Mouse (Mus musculus) liver, embryonic 11.5 days (tissue): Measurements from ENCODE around the gene Stx17. TPM values are rescaled to one million over a fixed set of nuclear protein-coding genes. Genes with fewer than 3 reads are reported as not detected.

ENCODE experiments used
- ATAC-seq: fragments of 200-750 bp; cut with Nextera tagmentation; replicated peaks from 2 replicates; pipeline ENCODE4 v1.8.0; 2017; ENCODE audit warnings: moderate number of reproducible peaks, mild to moderate bottlenecking, moderate TSS enrichment, moderate library complexity; ENCODE audit not compliant: low FRiP score
- DNase-seq: peaks from one replicate; pipeline ENCODE4 v3.0.0-alpha.2; 2017; ENCODE audit warnings: low spot score
- H3K27ac ChIP-seq: fragments of 300-500 bp; sonication (generic); 2 replicates; pipeline ENCODE4 v1.5.1; 2014; ENCODE audit warnings: mild to moderate bottlenecking, low read depth, low read length, control low read depth
- H3K27me3 ChIP-seq: fragments of 300-500 bp; sonication (generic); replicated peaks from 2 replicates; pipeline ENCODE4 v1.6.1; 2014; ENCODE audit warnings: low read length, mixed read lengths; ENCODE audit not compliant: control insufficient read depth, insufficient read depth
- H3K36me3 ChIP-seq: fragments of 300-500 bp; sonication (generic); 2 replicates; pipeline ENCODE4 v1.6.1; 2014; ENCODE audit warnings: mild to moderate bottlenecking, low read length, moderate library complexity, mixed read lengths; ENCODE audit not compliant: control insufficient read depth, insufficient read depth
- H3K4me1 ChIP-seq: fragments of 300-500 bp; sonication (generic); replicated peaks from 2 replicates; pipeline ENCODE4 v1.6.1; 2014; ENCODE audit warnings: low read length, mixed read lengths; ENCODE audit not compliant: control insufficient read depth, insufficient read depth
- H3K4me2 ChIP-seq: fragments of 300-500 bp; sonication (generic); 2 replicates; pipeline ENCODE4 v1.6.1; 2014; ENCODE audit warnings: mild to moderate bottlenecking, control low read depth, moderate library complexity
- H3K4me3 ChIP-seq: fragments of 300-500 bp; sonication (generic); 2 replicates; pipeline ENCODE4 v1.5.1; 2014; ENCODE audit warnings: low read depth, low read length, control low read depth
- H3K9ac ChIP-seq: fragments of 300-500 bp; sonication (generic); 2 replicates; pipeline ENCODE4 v1.6.1; 2014; ENCODE audit warnings: low read depth, low read length, control low read depth
- H3K9me3 ChIP-seq: fragments of 300-500 bp; sonication (generic); 2 replicates; pipeline ENCODE4 v1.6.1; 2016; ENCODE audit warnings: low read length, inconsistent platforms, mixed read lengths; ENCODE audit not compliant: control insufficient read depth
- WGBS: fragments of 180-500 bp; shearing (Covaris S2); extraction: QIAGEN DNeasy Blood & Tissue Kit; methylation state at CpG from one replicate; pipeline ENCODE4 v1.1.7; 2014; 5-methylcytosine and 5-hydroxymethylcytosine counted together
- polyA plus RNA-seq: library from polyadenylated mRNA; unstranded; fragments of >200 nt; fragmentation: Nextera tagmentation; extraction: Ambion mirVana; gene quantifications from 2 replicates; pipeline ENCODE4 v1.2.1, GENCODE M21; 2014

Stx17 gene
- polyA plus RNA-seq, 1 experiment from 2014 or later = 28.2 TPM

GRCm38 (mm10) chr4:48181366-48181765 is 56.7 kb downstream of the Stx17 start:
- H3K9me3 ChIP-seq = no peaks in the 10 kb centered on the region
- no peak overlapping the region for H3K4me3 ChIP-seq
- H3K27ac ChIP-seq = no peak overlapping the region; the same call in 1 of the 2 replicates
- peaks cover 10% of the 10 kb centered on the region; the same call in 1 of the 2 replicates for H3K4me1 ChIP-seq
- no peak for DNase-seq
- no peak overlapping the region for H3K9ac ChIP-seq
- 84% methylated on average over 6 of the region's 6 CpGs for WGBS
- ATAC-seq = no peak
- no peaks in the 10 kb centered on the region for H3K27me3 ChIP-seq
- H3K4me2 ChIP-seq = no peak overlapping the region
- no peaks in the 10 kb centered on the region for H3K36me3 ChIP-seq

GRCm38 (mm10) chr4:48182115-48182806 is 57.5 kb downstream of the Stx17 start:
- 70% methylated on average over 8 of the region's 8 CpGs for WGBS
- Histone ChIP-seq H3K27ac (peak overlapping the region; percentile 25; the same call in 1 of the 2 replicates), H3K27me3 (no peaks in the 10 kb centered on the region), H3K9me3 (no peaks in the 10 kb centered on the region), H3K4me1 (peaks cover 10% of the 10 kb centered on the region; the same call in 1 of the 2 replicates), H3K4me3 (no peak overlapping the region), H3K36me3 (no peaks in the 10 kb centered on the region), H3K4me2 (peak overlapping the region; percentile 47), H3K9ac (no peak overlapping the region)
- peak; percentile 83 for ATAC-seq
- no peak for DNase-seq

- Histone ChIP-seq H3K9ac (no peak overlapping the region), H3K27ac (no peak overlapping the region), H3K27me3 (no peaks in the 10 kb centered on the region), H3K4me3 (no peak overlapping the region), H3K9me3 (no peaks in the 10 kb centered on the region), H3K4me1 (no peaks in the 10 kb centered on the region), H3K4me2 (no peak overlapping the region), H3K36me3 (no peaks in the 10 kb centered on the region; the same call in 1 of the 2 replicates)
- WGBS = 84% methylated on average over 3 of the region's 3 CpGs
- ATAC-seq (no peak), DNase-seq (no peak)
These were observed 73.2 kb downstream of the Stx17 start for GRCm38 (mm10) chr4:48197925-48198324.

- H3K27me3 ChIP-seq = no peaks in the 10 kb centered on the region
- no peak overlapping the region for H3K27ac ChIP-seq
- H3K4me3 ChIP-seq = no peak overlapping the region
- no peak for DNase-seq
- no peak for ATAC-seq
- H3K4me1 ChIP-seq = no peaks in the 10 kb centered on the region
- no peaks in the 10 kb centered on the region for H3K9me3 ChIP-seq
- H3K4me2 ChIP-seq = no peak overlapping the region
- H3K9ac ChIP-seq = no peak overlapping the region
- peaks cover 2% of the 10 kb centered on the region; the same call in 1 of the 2 replicates for H3K36me3 ChIP-seq
- 75% methylated on average over 8 of the region's 8 CpGs for WGBS
These were observed 73.7 kb downstream of the Stx17 start for GRCm38 (mm10) chr4:48198447-48198846.

- DNase-seq (no peak), ATAC-seq (no peak)
- 86% methylated on average over 4 of the region's 4 CpGs for WGBS
- no peaks in the 10 kb centered on the region for H3K27me3 ChIP-seq
- 0 out of 2 replicates have a peak, but pooled peaks cover 2% of the 10 kb centered on the region for H3K36me3 ChIP-seq
- no peak overlapping the region for H3K4me2 ChIP-seq
- H3K9ac ChIP-seq = no peak overlapping the region
- no peaks in the 10 kb centered on the region for H3K9me3 ChIP-seq
- no peak overlapping the region for H3K4me3 ChIP-seq
- H3K27ac ChIP-seq = no peak overlapping the region
- no peaks in the 10 kb centered on the region for H3K4me1 ChIP-seq
These were observed 78.8 kb downstream of the Stx17 start for GRCm38 (mm10) chr4:48203564-48203963.

GRCm38 (mm10) chr4:48225173-48225572 is 100.5 kb downstream of the Stx17 start:
- no peak overlapping the region for H3K4me2 ChIP-seq
- H3K27ac ChIP-seq = no peak overlapping the region
- no peak overlapping the region for H3K9ac ChIP-seq
- peak; percentile 58; the same call in 1 of the 2 replicates for ATAC-seq
- H3K9me3 ChIP-seq = no peaks in the 10 kb centered on the region
- 36% methylated on average over 2 of the region's 2 CpGs for WGBS
- H3K27me3 ChIP-seq = no peaks in the 10 kb centered on the region
- H3K4me1 ChIP-seq = no peaks in the 10 kb centered on the region
- no peak for DNase-seq
- H3K36me3 ChIP-seq = no peaks in the 10 kb centered on the region
- H3K4me3 ChIP-seq = no peak overlapping the region

GRCm38 (mm10) chr4:48225604-48226003 is 100.9 kb downstream of the Stx17 start:
- no peak overlapping the region for H3K9ac ChIP-seq
- DNase-seq = no peak
- H3K27ac ChIP-seq = no peak overlapping the region
- no peaks in the 10 kb centered on the region for H3K9me3 ChIP-seq
- H3K4me3 ChIP-seq = no peak overlapping the region
- WGBS = 53% methylated on average over 3 of the region's 3 CpGs
- no peak for ATAC-seq
- no peaks in the 10 kb centered on the region for H3K36me3 ChIP-seq
- no peak overlapping the region for H3K4me2 ChIP-seq
- no peaks in the 10 kb centered on the region for H3K27me3 ChIP-seq
- no peaks in the 10 kb centered on the region for H3K4me1 ChIP-seq

- Histone ChIP-seq H3K27ac (no peak overlapping the region), H3K9ac (no peak overlapping the region), H3K4me1 (no peaks in the 10 kb centered on the region), H3K9me3 (no peaks in the 10 kb centered on the region), H3K4me3 (no peak overlapping the region), H3K27me3 (no peaks in the 10 kb centered on the region), H3K4me2 (no peak overlapping the region), H3K36me3 (no peaks in the 10 kb centered on the region)
- WGBS = 64% methylated on average over 3 of the region's 3 CpGs
- DNase-seq (no peak), ATAC-seq (no peak)
These were observed 102.1 kb downstream of the Stx17 start for GRCm38 (mm10) chr4:48226800-48227199.
